Comparison of ENCODE assay signal across 8 mouse cellular contexts in genomic region chr8:91134659-91135058, GRCm38 (mm10).
DNase-seq lines count a peak whose midpoint lies in the region; ATAC-seq and TF ChIP-seq lines count a peak whose summit lies in the region.

No protein-coding gene starts in this region.

- no peak for TF ChIP-seq POLR2A in cerebellum, adult 2 months (IDR thresholded peaks at IDR 0.05; ENCODE audit: borderline replicate concordance, insufficient read depth, low read length)

- intact Hi-C loops in left cerebral cortex, postnatal 10 days (cut with DNase I) = loop anchor here (10.0 kb wide), 1 partner anchor 310 kb away; the partner anchor contains the start of gene Chd9

- no peak for TF ChIP-seq EP300 in heart, postnatal 0 days (IDR thresholded peaks at IDR 0.05; ENCODE audit: low read depth)

- peaks cover 4% of the 10 kb centered on the region; the same call in 1 of the 2 replicates for H3K36me3 ChIP-seq in heart, postnatal 0 days (replicated peaks; ENCODE audit: control insufficient read depth, insufficient read depth, low read length)
- no peaks in the 10 kb centered on the region for H3K36me3 ChIP-seq in liver, embryonic 15.5 days (replicated peaks)

- peaks cover 8% of the 10 kb centered on the region for H3K4me1 ChIP-seq in cerebellum, adult 2 months (ENCODE audit: control insufficient read depth, insufficient read depth, low read length)
- peaks cover 8% of the 10 kb centered on the region; the same call in 1 of the 2 replicates for H3K4me1 ChIP-seq in heart, postnatal 0 days (ENCODE audit: control insufficient read depth, insufficient read depth)
- H3K4me1 ChIP-seq in liver, embryonic 15.5 days (replicated peaks) = peaks cover 20% of the 10 kb centered on the region

- TF ChIP-seq CTCF in cerebellum, adult 2 months (IDR thresholded peaks at IDR 0.05; ENCODE audit: borderline replicate concordance, insufficient read depth, low read depth, low read length) = no peak
- TF ChIP-seq CTCF in heart, postnatal 0 days (IDR thresholded peaks at IDR 0.05; ENCODE audit: low read depth) = no peak

- H3K9me3 ChIP-seq in heart, postnatal 0 days (replicated peaks; ENCODE audit: control insufficient read depth, low read length) = no peaks in the 10 kb centered on the region
- no peaks in the 10 kb centered on the region for H3K9me3 ChIP-seq in liver, embryonic 15.5 days (replicated peaks)

- H3K4me3 ChIP-seq in cerebellum, adult 2 months (replicated peaks; ENCODE audit: insufficient read depth, low read depth, low read length) = no peak overlapping the region
- peak overlapping the region; percentile 84 for H3K4me3 ChIP-seq in heart, postnatal 0 days (ENCODE audit: low read depth, low read length)
- H3K4me3 ChIP-seq in liver, embryonic 15.5 days (replicated peaks) = peak overlapping the region; percentile 78

- peak overlapping the region; percentile 38 for H3K4me2 ChIP-seq in heart, postnatal 0 days (ENCODE audit: low read depth, low read length)
- H3K4me2 ChIP-seq in liver, embryonic 15.5 days = peak overlapping the region; percentile 97

- 32% methylated on average over 12 of the region's 12 CpGs for WGBS in cerebellum, adult 2 months
- WGBS in heart, postnatal 0 days = 63% methylated on average over 12 of the region's 12 CpGs
- 64% methylated on average over 12 of the region's 12 CpGs for WGBS in liver, embryonic 15.5 days (ENCODE audit: insufficient replicate concordance)

- no peak overlapping the region for H3K9ac ChIP-seq in heart, postnatal 0 days (replicated peaks; ENCODE audit: low read depth, low read length)
- no peak overlapping the region for H3K9ac ChIP-seq in liver, embryonic 15.5 days

- H3K27ac ChIP-seq in cerebellum, adult 2 months (ENCODE audit: insufficient read depth, low read length) = peak overlapping the region; percentile 39; the same call in 1 of the 2 replicates
- 0 out of 2 replicates have a peak overlapping the region, but pooled peaks have one; percentile 3 for H3K27ac ChIP-seq in heart, postnatal 0 days (ENCODE audit: low read depth)
- no peak overlapping the region for H3K27ac ChIP-seq in liver, embryonic 15.5 days (replicated peaks)

- no peak for ATAC-seq in heart, postnatal 0 days (ENCODE audit: insufficient read depth, low read depth)
- ATAC-seq in liver, embryonic 15.5 days (ENCODE audit: insufficient read depth) = no peak
- ATAC-seq in monocyte, adult 5-6 weeks (replicated peaks; ENCODE audit: insufficient number of reproducible peaks, low FRiP score, low TSS enrichment, poor library complexity, severe bottlenecking) = no peak

- H3K27me3 ChIP-seq in cerebellum, adult 2 months (ENCODE audit: control insufficient read depth, insufficient read depth, low read length) = no peaks in the 10 kb centered on the region
- no peaks in the 10 kb centered on the region for H3K27me3 ChIP-seq in heart, postnatal 0 days (ENCODE audit: control insufficient read depth, insufficient read depth, low read length)
- H3K27me3 ChIP-seq in liver, embryonic 15.5 days = no peaks in the 10 kb centered on the region

- DNase-seq in cerebellum, adult 11 months = peak; percentile 35
- DNase-seq in cerebellum, adult 9-10 months = no peak
- DNase-seq in cerebellum, adult 2 months = peak; percentile 32 to 47
- no peak for DNase-seq in heart, postnatal 0 days (ENCODE audit: low spot score)
- DNase-seq in right cerebral cortex, adult 2 months (ENCODE audit: low spot score in 2 of 2) = no peak
- DNase-seq in left cerebral cortex, postnatal 10 days (ENCODE audit: extremely low spot score in 1 of 2, low spot score in 2 of 2) = no peak

Comparison
In these comparisons a context has a peak if more than half of its experiments do, and no peak if none do; other contexts are left out.
1. DNase-seq: peak in cerebellum, adult 11 months (single experiment) and cerebellum, adult 2 months (2 of 2); none in cerebellum, adult 9-10 months (single experiment), heart, postnatal 0 days (single experiment), right cerebral cortex, adult 2 months (0 of 2) and left cerebral cortex, postnatal 10 days (0 of 2).